Mouse (Mus musculus) right cerebral cortex, postnatal 10 days (tissue): ENCODE data around the gene Cdh20.

Source experiments
- DNase-seq, 2 experiments: peaks; one replicate each; pipeline ENCODE4 v3.0.0; 2021; ENCODE audit warnings: low spot score in 2 of 2

Cdh20 gene

GRCm38 (mm10) chr1:105041668-105042067 is 273.3 kb downstream of the Cdh20 start:
- DNase-seq, result no peak
